Mouse (Mus musculus) common myeloid progenitor, adult 5-6 weeks (primary cell): ENCODE measurements around the gene Apobec1. TPM values are rescaled to one million over a fixed set of nuclear protein-coding genes. Genes with fewer than 3 reads are reported as not detected.
"Not testable (repeated sequence)": the region's sequence is repeated elsewhere in the genome, so short reads cannot be mapped to it uniquely, and the experiment has no call there.

Source experiments
- ATAC-seq: replicated peaks from 2 replicates; pipeline ENCODE4 v1.8.0; 2016; ENCODE audit warnings: low read depth, mild to moderate bottlenecking, moderate TSS enrichment, inconsistent platforms; ENCODE audit not compliant: poor library complexity, severe bottlenecking
- total RNA-seq: library from RNA; stranded (forward); fragments of 200-1000, 187-1606 nt; gene quantifications from 2 replicates; pipeline ENCODE4 v1.2.3, GENCODE M21; 2017

The Apobec1 gene
- 13.3 and 14.2 TPM in 2 replicates for total RNA-seq

- ATAC-seq, result peak; percentile 89
These were observed at the start of gene Apobec1 for GRCm38 (mm10) chr6:122602242-122602991. TSS of gene Apobec1 (minus strand) at chr6:122602444.

- ATAC-seq, result no peak
These were observed 48.2 kb upstream of the Apobec1 start for GRCm38 (mm10) chr6:122650398-122650980.

- ATAC-seq, result no peak
These were observed 47.7 kb upstream of the Apobec1 start for GRCm38 (mm10) chr6:122649903-122650302.

- ATAC-seq, result not testable (repeated sequence)
These were observed 42.0 kb upstream of the Apobec1 start for GRCm38 (mm10) chr6:122644196-122644595.

GRCm38 (mm10) chr6:122637566-122637965, 35.3 kb upstream of the Apobec1 start:
- not testable (repeated sequence) for ATAC-seq

GRCm38 (mm10) chr6:122636666-122637065, 34.4 kb upstream of the Apobec1 start:
- ATAC-seq, result no peak

- peak; percentile 86 for ATAC-seq
These were observed 33.1 kb upstream of the Apobec1 start for GRCm38 (mm10) chr6:122635315-122635714.

- ATAC-seq, result peak; percentile 91
These were observed 31.2 kb upstream of the Apobec1 start for GRCm38 (mm10) chr6:122633411-122633810.

- peak; percentile 84 for ATAC-seq
These were observed 25.3 kb upstream of the Apobec1 start for GRCm38 (mm10) chr6:122627469-122628108.

- no peak for ATAC-seq
These were observed 23.9 kb upstream of the Apobec1 start, which contains the start of gene Dppa3 for GRCm38 (mm10) chr6:122626110-122626509. TSS of gene Dppa3 (plus strand) at chr6:122626410.

GRCm38 (mm10) chr6:122625156-122625555, 22.9 kb upstream of the Apobec1 start:
- ATAC-seq, result no peak

GRCm38 (mm10) chr6:122624480-122624879, 22.2 kb upstream of the Apobec1 start:
- no peak for ATAC-seq

GRCm38 (mm10) chr6:122621066-122621465, 18.8 kb upstream of the Apobec1 start:
- ATAC-seq, result no peak

GRCm38 (mm10) chr6:122616022-122616421, 13.8 kb upstream of the Apobec1 start:
- no peak for ATAC-seq

GRCm38 (mm10) chr6:122614047-122614446, 11.8 kb upstream of the Apobec1 start:
- no peak for ATAC-seq

GRCm38 (mm10) chr6:122612426-122612825, 10.2 kb upstream of the Apobec1 start:
- ATAC-seq, result no peak

GRCm38 (mm10) chr6:122609771-122610170, 7.5 kb upstream of the Apobec1 start, which contains the start of gene Gdf3:
TSS of gene Gdf3 (minus strand) at chr6:122610087.
- ATAC-seq, result peak; percentile 76

GRCm38 (mm10) chr6:122609377-122609728, 7.1 kb upstream of the Apobec1 start:
- peak; percentile 31 for ATAC-seq

GRCm38 (mm10) chr6:122608434-122609376, 6.5 kb upstream of the Apobec1 start:
- no peak for ATAC-seq

- no peak for ATAC-seq
These were observed 5.5 kb upstream of the Apobec1 start for GRCm38 (mm10) chr6:122607700-122608099.
